Mouse (Mus musculus): ENCODE measurements around the gene Gm17728. TPM values are rescaled to one million over a fixed set of nuclear protein-coding genes. Genes with fewer than 3 reads are reported as not detected.

Gm17728 gene
- polyA plus RNA-seq, 1 experiment from 2014 or later, result not detected

Other genes starting within 250 kb of the Gm17728 start
- not detected in 2 replicates for gene Pabpc6, start 247.7 kb downstream of the Gm17728 start, polyA plus RNA-seq (2016; fragmentation: Nextera tagmentation; extraction: Ambion mirVana)

Measured in limb, embryonic 12.5 days (tissue).